Mouse (Mus musculus) MEL (cell line): ENCODE results near the gene Phf12.

Source experiments
- CTCF ChIP-seq, 3 experiments: IDR thresholded peaks in 2 of 3; conservative IDR thresholded peaks in 1 of 3; 2 replicates each; pipeline ENCODE4 v1.5.1; 2011 to 2012; ENCODE audit warnings: low read length in 3 of 3, low read depth in 2 of 3, mild to moderate bottlenecking in 2 of 3, improper control_type of control experiment in 1 of 3, inconsistent platforms in 1 of 3, mixed read lengths in 1 of 3, moderate library complexity in 1 of 3; ENCODE audit not compliant: control insufficient read depth in 1 of 3, insufficient read depth in 1 of 3, poor library complexity in 1 of 3, severe bottlenecking in 1 of 3
- ELF1 ChIP-seq: IDR thresholded peaks from 2 replicates; pipeline ENCODE4 v1.6.1; 2014; ENCODE audit warnings: low read depth, mild to moderate bottlenecking, inconsistent platforms, low read length, improper control_type of control experiment, moderate library complexity
- ETS1 ChIP-seq: IDR thresholded peaks from 2 replicates; pipeline ENCODE4 v1.6.1; 2012; ENCODE audit warnings: low read depth, mild to moderate bottlenecking, inconsistent platforms, low read length, improper control_type of control experiment, moderate library complexity
- MAZ ChIP-seq: IDR thresholded peaks from 2 replicates; pipeline ENCODE4 v1.6.1; 2012; ENCODE audit warnings: low read depth, mild to moderate bottlenecking, inconsistent platforms, low read length, improper control_type of control experiment
- POLR2A ChIP-seq, 2 experiments: IDR thresholded peaks; 2 replicates each; pipeline ENCODE4 v1.6.1; 2011 to 2012; ENCODE audit warnings: low read length in 2 of 2, mild to moderate bottlenecking in 2 of 2, control low read depth in 1 of 2, improper control_type of control experiment in 1 of 2, low read depth in 1 of 2, moderate library complexity in 1 of 2; ENCODE audit not compliant: control insufficient read depth in 1 of 2, insufficient read depth in 1 of 2, poor library complexity in 1 of 2
- POLR2AphosphoS5 ChIP-seq: IDR thresholded peaks from 2 replicates; pipeline ENCODE4 v1.6.1; 2012; ENCODE audit warnings: low read depth, borderline replicate concordance, mild to moderate bottlenecking, inconsistent platforms, low read length, moderate library complexity, mixed read lengths

DNA sequence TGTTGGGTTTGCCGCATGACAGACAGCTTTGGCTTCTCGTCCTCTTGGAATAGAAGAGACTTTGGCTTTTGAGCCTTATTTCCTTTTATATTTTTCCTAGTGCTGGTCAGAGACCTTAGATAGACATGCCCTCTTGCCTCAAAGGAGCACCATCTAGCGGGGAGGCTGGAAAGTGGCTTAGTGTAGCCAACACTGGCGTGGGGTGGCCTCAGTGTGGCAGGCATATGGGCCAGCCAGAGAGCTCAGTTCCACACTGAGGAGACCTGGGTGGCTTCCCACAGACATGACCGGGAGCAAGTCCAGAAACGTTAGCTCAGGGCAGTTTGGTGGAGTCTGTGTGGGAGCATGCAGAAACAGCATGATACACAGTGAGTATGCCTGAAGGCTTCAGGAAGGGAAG is 11.8 kb upstream of the Phf12 start:
- TF ChIP-seq CTCF (IDR thresholded peaks at IDR 0.05 in 2 of 3, conservative IDR thresholded peaks at IDR 0.05 in 1 of 3; ENCODE audit: control insufficient read depth in 1 of 3, insufficient read depth in 1 of 3, low read depth in 2 of 3, low read length in 3 of 3, poor library complexity in 1 of 3, severe bottlenecking in 1 of 3): no peak
- no peak for TF ChIP-seq POLR2AphosphoS5
- TF ChIP-seq ELF1: no peak
- TF ChIP-seq POLR2A (IDR thresholded peaks at IDR 0.05; ENCODE audit: control insufficient read depth in 1 of 2, insufficient read depth in 1 of 2, low read depth in 1 of 2, low read length in 2 of 2, poor library complexity in 1 of 2): no peak
- TF ChIP-seq ETS1: no peak
- TF ChIP-seq MAZ: no peak
